Mouse (Mus musculus) left cerebral cortex, adult 11 months (tissue): Measurements from ENCODE around the gene Map6d1.

Experiments used
- DNase-seq: peaks from one replicate; pipeline ENCODE4 v3.0.0; 2022; ENCODE audit warnings: low spot score

The Map6d1 gene

GRCm38 (mm10) chr16:20240468-20241414, at the start of gene Map6d1:
Map6d1 (minus strand) TSS chr16:20241358.
- no peak for DNase-seq

GRCm38 (mm10) chr16:20280238-20280637, 39.1 kb upstream of the Map6d1 start:
- DNase-seq: no peak

GRCm38 (mm10) chr16:20279395-20279794, 38.2 kb upstream of the Map6d1 start:
- no peak for DNase-seq

- no peak for DNase-seq
Measured at GRCm38 (mm10) chr16:20272994-20273393, 31.8 kb upstream of the Map6d1 start.

- DNase-seq: no peak
Measured at GRCm38 (mm10) chr16:20271339-20271738, 30.2 kb upstream of the Map6d1 start.

GRCm38 (mm10) chr16:20265089-20265488, 23.9 kb upstream of the Map6d1 start:
- no peak for DNase-seq

- DNase-seq: no peak
Measured at GRCm38 (mm10) chr16:20257926-20258325, 16.8 kb upstream of the Map6d1 start.

DNA sequence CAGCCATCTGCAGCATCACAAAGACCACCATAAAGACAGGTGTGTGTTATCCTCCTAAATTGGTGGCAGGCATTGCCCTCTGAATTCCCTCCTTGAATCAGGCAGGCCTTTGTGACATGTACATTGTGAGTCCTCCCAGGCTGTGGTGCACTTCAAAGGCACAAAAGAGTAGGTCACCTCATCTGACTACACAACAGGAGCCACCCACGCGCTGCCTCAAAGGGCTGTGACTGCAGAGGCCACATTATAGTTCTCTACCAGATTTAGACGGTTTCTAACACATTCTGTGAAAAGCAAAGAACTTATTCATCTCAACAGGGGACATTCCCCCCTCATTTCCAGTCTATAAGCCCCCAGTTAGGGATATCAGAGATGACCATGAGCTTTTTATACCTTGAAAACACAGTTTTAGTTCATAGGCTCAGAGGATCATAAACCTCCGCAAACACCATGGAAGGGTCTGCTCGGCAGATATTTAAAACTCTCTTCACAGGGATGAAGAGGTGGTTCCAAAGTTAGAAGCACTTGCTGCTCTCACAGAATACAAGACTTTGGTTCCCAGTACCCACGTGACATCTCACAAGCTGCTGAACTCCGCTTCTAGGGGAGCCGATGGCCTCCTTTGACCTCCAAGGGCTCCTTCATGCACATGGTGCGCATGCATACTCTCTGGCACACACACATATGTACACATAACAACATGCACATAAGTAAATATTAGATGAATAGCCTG, 7.5 kb upstream of the Map6d1 start:
- no peak for DNase-seq

- DNase-seq: no peak
Measured at GRCm38 (mm10) chr16:20247103-20247502, 5.9 kb upstream of the Map6d1 start.

DNA sequence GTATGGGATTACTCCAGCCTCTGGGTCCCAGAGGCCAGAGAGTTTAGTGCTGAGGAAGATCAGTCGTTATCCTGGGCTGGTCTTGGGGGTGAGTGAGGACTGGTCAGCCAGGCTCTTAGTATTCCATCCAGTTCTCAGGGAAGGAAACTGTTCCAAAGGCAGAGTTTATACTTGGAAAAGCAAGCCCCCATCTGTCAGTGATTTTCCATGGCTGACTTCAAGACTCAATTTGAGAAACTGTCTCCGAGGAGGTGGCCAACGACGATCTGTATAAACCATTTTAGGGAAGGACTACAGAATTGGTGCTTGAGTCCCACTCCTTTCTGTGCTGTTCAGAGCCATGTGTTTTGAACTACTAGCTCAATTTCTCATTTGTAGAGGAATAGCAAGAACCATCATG, 2.5 kb downstream of the Map6d1 start:
- no peak for DNase-seq

DNA sequence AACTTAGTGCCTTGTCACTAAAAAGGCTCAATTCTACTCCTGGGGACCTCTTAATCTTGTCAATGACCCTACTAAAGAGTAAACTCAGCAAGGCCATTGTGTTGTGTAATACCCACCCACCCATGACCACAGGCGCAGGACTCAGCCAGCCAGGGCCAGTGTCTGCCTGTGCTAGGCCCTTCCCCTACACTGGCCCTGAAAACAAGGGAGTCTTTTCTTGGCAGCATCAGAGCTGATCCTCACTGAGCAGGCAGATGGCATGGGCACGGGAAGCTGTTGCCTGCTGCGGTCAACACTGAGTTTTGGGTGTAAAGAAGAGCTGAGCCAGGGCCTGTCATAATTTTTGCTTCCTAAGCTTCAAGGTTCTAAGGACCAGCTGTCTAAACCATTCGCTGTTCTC, 3.7 kb downstream of the Map6d1 start:
- DNase-seq: no peak

DNA sequence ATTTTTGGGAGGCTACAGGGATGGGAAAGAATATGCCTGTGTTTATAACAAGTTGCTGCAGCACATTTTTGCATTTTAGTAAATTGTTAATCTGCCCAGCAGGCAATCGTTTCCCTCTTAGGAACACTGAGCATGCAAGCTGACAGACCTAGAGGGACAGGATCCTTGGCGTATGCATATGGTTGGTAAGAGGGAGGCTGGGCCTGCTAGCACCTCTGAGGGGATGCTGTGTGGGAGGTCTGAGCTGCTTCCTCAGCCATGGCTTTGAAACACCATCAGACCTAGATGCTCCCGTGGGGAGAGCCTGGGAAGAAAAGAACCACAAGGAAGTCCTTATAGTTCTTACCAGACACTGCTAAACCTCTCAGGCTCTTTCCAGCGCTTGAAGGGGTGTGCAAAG, 6.8 kb downstream of the Map6d1 start:
- no peak for DNase-seq

GRCm38 (mm10) chr16:20228167-20228566, 13.0 kb downstream of the Map6d1 start:
- DNase-seq: no peak

DNA sequence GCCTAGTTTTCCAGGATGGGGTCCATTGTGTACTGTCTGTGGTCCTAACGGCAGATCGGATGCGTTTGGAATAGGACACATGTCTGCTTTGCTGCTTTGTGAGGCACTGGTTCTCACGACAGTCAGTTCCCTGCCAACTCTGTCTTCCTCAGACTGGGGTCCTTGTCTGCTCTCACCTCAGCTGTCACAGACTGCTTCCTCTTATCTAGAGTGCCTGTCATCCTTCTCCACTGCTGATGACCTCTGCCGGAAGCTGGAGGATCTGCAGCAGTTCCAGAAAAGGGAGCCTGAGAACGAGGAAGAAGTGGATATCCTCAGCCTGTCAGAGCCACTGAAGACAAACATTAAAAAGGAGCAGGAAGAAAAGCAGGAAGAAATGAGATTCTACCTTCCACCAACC, 13.7 kb downstream of the Map6d1 start:
- DNase-seq: no peak

- DNase-seq: no peak
Measured at GRCm38 (mm10) chr16:20226676-20227075, 14.5 kb downstream of the Map6d1 start.

- DNase-seq: no peak
Measured at GRCm38 (mm10) chr16:20222726-20223125, 18.4 kb downstream of the Map6d1 start.

- DNase-seq: no peak
Measured at GRCm38 (mm10) chr16:20213591-20214226, 27.4 kb downstream of the Map6d1 start.

DNA sequence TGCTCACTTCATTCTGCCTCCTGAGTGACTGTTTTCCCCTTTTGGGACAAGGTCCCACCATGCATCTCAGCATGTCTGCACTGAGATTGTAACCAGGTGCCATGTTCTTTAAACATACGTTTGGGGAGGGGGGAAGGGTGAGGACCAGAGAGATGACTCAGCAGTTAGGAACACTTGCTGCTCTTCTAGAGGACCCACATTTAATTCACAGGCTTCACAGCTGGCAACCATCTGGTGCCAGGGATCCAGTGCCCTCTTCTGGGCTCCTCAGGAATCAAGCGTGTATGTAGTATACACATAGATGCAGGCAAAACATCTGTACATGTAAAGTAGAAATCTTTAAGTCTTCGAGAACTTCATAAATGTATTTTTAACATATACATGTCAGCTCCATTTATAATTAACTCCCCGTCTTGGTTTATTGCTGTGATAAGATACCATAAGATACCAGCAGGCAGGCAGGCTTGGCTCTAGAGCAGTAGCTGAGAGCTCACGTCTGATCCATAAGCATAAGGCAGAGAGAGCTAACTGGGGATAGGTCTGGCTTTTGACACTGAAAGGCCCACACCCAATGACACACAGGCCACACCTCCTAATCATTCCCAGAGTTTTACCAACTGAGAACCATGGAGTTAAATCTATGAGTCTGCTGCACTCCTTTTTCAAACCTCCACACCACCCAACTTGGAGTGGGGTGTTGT, 41.5 kb downstream of the Map6d1 start:
- no peak for DNase-seq

GRCm38 (mm10) chr16:20196962-20197361, 44.2 kb downstream of the Map6d1 start:
- DNase-seq: no peak

GRCm38 (mm10) chr16:20195546-20195945, 45.6 kb downstream of the Map6d1 start:
- no peak for DNase-seq

GRCm38 (mm10) chr16:20192043-20192442, 49.1 kb downstream of the Map6d1 start:
- DNase-seq: no peak
